Mouse (Mus musculus): ENCODE measurements around the gene Ptma.

GRCm38 (mm10) chr1:86520361-86520760 is 6.2 kb upstream of the Ptma start:
- TF ChIP-seq CTCF (IDR thresholded peaks at IDR 0.05) (peak; percentile 78), EP300 (IDR thresholded peaks at IDR 0.05) (no peak)

Measured in lung, postnatal 0 days (tissue).